Mouse (Mus musculus) hindbrain, embryonic 13.5 days (tissue): ENCODE measurements around the gene Fhl2. TPM values are rescaled to one million over a fixed set of nuclear protein-coding genes. Genes with fewer than 3 reads are reported as not detected.
A peak's percentile ranks its signal among the peaks of the same experiment; 100 is the strongest.
"Not testable (repeated sequence)": the region's sequence is repeated elsewhere in the genome, so short reads cannot be mapped to it uniquely, and the experiment has no call there.

Experiments
- ATAC-seq: fragments of 200-750 bp; cut with Nextera tagmentation; 2 replicates; pipeline ENCODE4 v1.8.0; 2017; ENCODE audit warnings: moderate TSS enrichment; ENCODE audit not compliant: low FRiP score
- H3K27ac ChIP-seq: fragments of 300-500 bp; sonication (generic); 2 replicates; pipeline ENCODE4 v1.5.1; 2015; ENCODE audit warnings: inconsistent platforms, mild to moderate bottlenecking, moderate library complexity
- H3K27me3 ChIP-seq: fragments of 300-500 bp; sonication (generic); 2 replicates; pipeline ENCODE4 v1.6.1; 2015; ENCODE audit warnings: mild to moderate bottlenecking, inconsistent platforms
- H3K36me3 ChIP-seq: fragments of 300-500 bp; sonication (generic); 2 replicates; pipeline ENCODE4 v1.6.1; 2015; ENCODE audit warnings: mild to moderate bottlenecking, inconsistent platforms
- H3K4me1 ChIP-seq: fragments of 300-500 bp; sonication (generic); replicated peaks from 2 replicates; pipeline ENCODE4 v1.6.1; 2015; ENCODE audit warnings: inconsistent platforms
- H3K4me2 ChIP-seq: fragments of 300-500 bp; sonication (generic); 2 replicates; pipeline ENCODE4 v1.6.1; 2015; ENCODE audit warnings: inconsistent platforms, mild to moderate bottlenecking, moderate library complexity
- H3K4me3 ChIP-seq: fragments of 300-500 bp; sonication (generic); 2 replicates; pipeline ENCODE4 v1.5.1; 2015; ENCODE audit warnings: mild to moderate bottlenecking, inconsistent platforms
- H3K9ac ChIP-seq: fragments of 300-500 bp; sonication (generic); 2 replicates; pipeline ENCODE4 v1.6.1; 2015; ENCODE audit warnings: mild to moderate bottlenecking, inconsistent platforms
- H3K9me3 ChIP-seq: fragments of 300-500 bp; sonication (generic); 2 replicates; pipeline ENCODE4 v1.6.1; 2016; ENCODE audit warnings: inconsistent platforms
- whole genome bisulfite sequencing: fragments of 180-500 bp; shearing (Covaris S2); methylation state at CpG from one replicate; pipeline ENCODE4 v1.1.7; 2015; 5-methylcytosine and 5-hydroxymethylcytosine counted together
- polyA plus RNA-seq: library from polyadenylated mRNA; unstranded; fragments of >200 nt; fragmentation: Nextera tagmentation; extraction: Ambion mirVana; gene quantifications from 2 replicates; pipeline ENCODE4 v1.2.1, GENCODE M21; 2015

Fhl2 gene
- polyA plus RNA-seq, 1 experiment from 2014 or later, result 19.8 TPM

DNA sequence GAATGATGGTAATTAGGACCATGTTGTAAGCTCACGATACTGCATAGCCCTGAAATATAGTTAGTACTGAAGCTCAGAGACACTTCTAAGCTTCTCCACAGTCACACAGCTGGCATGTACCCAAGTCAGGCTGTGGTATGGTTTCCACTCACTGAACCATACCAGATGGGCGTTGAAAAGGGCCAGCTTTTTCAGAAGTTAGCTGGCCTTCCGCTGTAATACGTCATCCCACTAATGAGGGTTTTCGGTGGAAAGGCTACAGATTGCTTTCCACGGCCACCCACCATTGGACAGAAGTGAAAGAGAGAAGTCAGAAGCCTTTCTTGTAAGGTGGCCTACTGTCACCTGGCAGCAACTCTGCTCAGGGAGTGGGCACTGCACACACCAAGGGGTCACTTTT, 53.9 kb downstream of the Fhl2 start:
- no peak overlapping the region for H3K27ac ChIP-seq
- WGBS, result 76% methylated on average over 6 of the region's 6 CpGs

DNA sequence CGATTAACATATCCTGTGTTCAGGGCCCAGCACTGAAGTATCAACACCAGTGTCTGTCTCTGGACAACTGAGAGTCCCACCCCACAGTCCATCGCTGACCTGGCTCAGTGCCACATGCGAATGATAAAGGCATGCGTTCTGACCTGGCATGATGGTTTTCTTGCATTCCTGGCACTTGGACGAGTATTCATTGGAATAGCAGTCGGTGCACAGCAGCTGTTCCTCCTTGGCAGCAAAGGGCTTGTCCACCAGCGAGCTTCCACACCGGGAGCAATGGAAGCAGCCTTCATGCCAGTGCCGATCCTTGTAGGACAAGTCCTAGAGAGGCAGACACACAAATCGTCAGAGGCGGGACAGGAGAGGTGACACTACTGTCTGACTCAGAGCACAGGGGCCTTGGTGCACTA, 55.2 kb downstream of the Fhl2 start:
- H3K4me3 ChIP-seq, result no peak overlapping the region
- no peaks in the 10 kb centered on the region for H3K4me1 ChIP-seq
- H3K4me2 ChIP-seq, result no peak overlapping the region
- no peaks in the 10 kb centered on the region for H3K27me3 ChIP-seq
- no peaks in the 10 kb centered on the region for H3K9me3 ChIP-seq
- no peak for ATAC-seq
- peaks cover 2% of the 10 kb centered on the region; the same call in 1 of the 2 replicates for H3K36me3 ChIP-seq
- WGBS, result 83% methylated on average over 11 of the region's 11 CpGs
- no peak overlapping the region for H3K9ac ChIP-seq
- no peak overlapping the region for H3K27ac ChIP-seq

More for the DNA sequence above, 53.9 kb downstream of the Fhl2 start:
- ATAC-seq, result no peak
- H3K9me3 ChIP-seq, result no peaks in the 10 kb centered on the region
- no peaks in the 10 kb centered on the region for H3K4me1 ChIP-seq
- no peaks in the 10 kb centered on the region for H3K36me3 ChIP-seq
- H3K9ac ChIP-seq, result no peak overlapping the region
- H3K27me3 ChIP-seq, result no peaks in the 10 kb centered on the region
- H3K4me2 ChIP-seq, result no peak overlapping the region
- no peak overlapping the region for H3K4me3 ChIP-seq

DNA sequence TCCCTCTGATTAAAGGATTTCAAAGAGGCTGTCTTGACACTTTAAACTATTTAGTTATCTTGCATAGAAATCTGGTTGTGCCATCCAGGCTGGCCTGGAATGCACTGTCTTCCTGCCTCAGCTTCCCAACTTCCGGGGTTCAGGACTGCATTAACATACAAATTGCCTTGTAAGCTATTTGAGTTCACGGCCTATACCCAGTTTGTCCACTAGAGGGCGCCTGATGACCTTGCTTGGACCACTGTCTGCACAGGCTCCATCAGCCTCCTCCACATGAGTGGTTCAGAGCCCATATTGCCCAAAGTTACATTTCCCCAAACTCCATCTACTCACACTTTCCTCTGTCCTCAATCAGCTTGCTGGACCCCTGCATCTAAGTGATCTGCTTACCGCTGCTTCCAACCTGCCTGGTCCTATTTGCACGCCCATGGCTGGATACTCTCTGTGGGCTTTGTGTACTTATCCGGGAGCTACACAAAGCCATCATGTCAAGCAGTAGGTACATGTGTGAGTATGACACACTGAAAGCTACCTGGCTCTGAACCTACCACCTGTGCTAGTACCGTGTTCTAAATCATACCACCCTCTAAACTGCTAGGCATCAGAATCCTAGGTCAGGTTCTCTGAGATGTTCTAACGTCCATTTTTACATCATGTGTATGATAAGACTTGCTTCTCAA, 57.1 kb downstream of the Fhl2 start:
- ATAC-seq, result peak; percentile 83
- 55% methylated on average over 8 of the region's 8 CpGs for WGBS
- no peaks in the 10 kb centered on the region for H3K4me1 ChIP-seq

DNA sequence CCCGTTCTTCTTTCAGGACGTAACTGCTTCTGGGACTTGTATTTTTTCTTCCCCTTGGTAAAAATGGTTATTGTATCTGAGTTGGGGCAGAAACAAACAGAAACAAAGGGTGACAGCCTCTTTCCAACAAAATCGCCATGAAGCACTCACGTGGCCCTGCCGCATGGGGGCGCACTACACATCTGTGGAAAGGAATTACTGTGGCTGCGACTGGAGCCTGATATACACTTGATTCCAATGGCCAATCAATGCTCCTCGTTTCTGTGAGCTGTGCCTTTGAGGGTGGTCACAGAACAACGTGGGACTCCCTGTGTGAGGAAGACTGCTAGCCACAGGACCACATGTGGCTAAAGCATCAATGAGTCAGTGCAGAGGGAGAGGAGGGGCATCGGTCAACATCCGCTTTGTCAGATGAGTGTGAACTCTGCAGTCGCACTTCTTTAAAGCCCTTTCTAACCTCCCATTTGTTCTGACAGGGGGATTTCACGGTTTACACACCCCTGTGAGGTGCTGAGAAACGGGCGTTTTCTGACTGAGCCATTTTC, 58.4 kb downstream of the Fhl2 start:
- no peak for ATAC-seq
- WGBS, result 71% methylated on average over 15 of the region's 15 CpGs
- no peak overlapping the region for H3K27ac ChIP-seq

More for the DNA sequence above, 57.1 kb downstream of the Fhl2 start:
- no peaks in the 10 kb centered on the region for H3K9me3 ChIP-seq
- no peak overlapping the region for H3K4me3 ChIP-seq
- no peaks in the 10 kb centered on the region for H3K27me3 ChIP-seq
- no peak overlapping the region for H3K9ac ChIP-seq
- H3K27ac ChIP-seq, result no peak overlapping the region
- no peak overlapping the region for H3K4me2 ChIP-seq
- peaks cover 5% of the 10 kb centered on the region; the same call in 1 of the 2 replicates for H3K36me3 ChIP-seq

DNA sequence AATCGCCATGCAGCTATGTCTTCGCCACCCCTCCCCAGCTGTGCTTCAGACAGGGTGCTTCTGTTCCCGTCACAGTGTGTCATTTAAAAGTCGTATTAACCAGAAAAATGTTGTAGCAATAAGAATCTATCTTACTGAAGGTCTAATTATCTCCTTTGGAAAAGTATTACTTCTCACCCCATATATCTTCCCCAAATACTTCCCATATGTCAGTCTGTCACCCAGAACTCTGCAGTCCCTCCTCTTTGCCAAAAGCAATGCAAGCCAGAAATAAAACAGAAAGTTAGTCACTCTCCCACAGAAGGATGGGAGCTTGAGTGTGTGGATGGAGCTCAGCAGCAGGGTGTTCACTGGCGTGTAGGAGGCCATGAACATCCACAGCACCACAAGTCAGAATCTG, 59.5 kb downstream of the Fhl2 start:
- Histone ChIP-seq H3K4me3 (no peak overlapping the region), H3K4me2 (no peak overlapping the region), H3K4me1 (no peaks in the 10 kb centered on the region), H3K9me3 (no peaks in the 10 kb centered on the region), H3K27ac (no peak overlapping the region), H3K27me3 (no peaks in the 10 kb centered on the region), H3K9ac (no peak overlapping the region), H3K36me3 (peaks cover 5% of the 10 kb centered on the region; the same call in 1 of the 2 replicates)
- no peak for ATAC-seq
- WGBS, result 93% methylated on average over 5 of the region's 5 CpGs

More for the DNA sequence above, 58.4 kb downstream of the Fhl2 start:
- Histone ChIP-seq H3K27me3 (no peaks in the 10 kb centered on the region), H3K9me3 (no peaks in the 10 kb centered on the region), H3K4me2 (no peak overlapping the region), H3K4me1 (no peaks in the 10 kb centered on the region), H3K36me3 (peaks cover 5% of the 10 kb centered on the region; the same call in 1 of the 2 replicates), H3K9ac (no peak overlapping the region), H3K4me3 (no peak overlapping the region)

DNA sequence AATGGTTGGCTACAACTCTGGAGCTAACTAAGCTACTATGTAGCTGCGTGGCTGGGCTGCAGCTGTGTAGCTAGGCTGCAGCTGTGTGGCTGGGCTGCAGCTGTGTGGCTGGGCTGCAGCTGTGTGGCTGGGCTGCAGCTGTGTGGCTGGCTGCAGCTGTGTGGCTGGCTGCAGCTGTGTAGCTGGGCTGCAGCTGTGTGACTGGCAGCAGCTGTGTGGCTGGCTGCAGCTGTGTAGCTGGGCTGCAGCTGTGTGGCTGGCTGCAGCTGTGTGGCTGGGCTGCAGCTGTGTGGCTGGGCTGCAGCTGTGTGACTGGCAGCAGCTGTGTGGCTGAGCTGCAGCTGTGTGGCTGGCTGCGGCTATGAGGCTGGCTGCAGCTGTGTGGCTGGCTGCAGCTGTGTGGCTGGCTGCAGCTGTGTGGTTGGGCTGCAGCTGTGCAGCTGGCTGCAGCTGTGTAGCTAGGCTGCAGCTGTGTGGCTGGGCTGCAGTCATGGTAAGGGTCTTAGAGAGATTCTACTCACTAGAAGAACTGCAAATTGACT, 60.2 kb downstream of the Fhl2 start:
- H3K4me2 ChIP-seq, ATAC-seq: not testable (repeated sequence)
- 80% methylated on average over 2 of the region's 2 CpGs for whole genome bisulfite sequencing

DNA sequence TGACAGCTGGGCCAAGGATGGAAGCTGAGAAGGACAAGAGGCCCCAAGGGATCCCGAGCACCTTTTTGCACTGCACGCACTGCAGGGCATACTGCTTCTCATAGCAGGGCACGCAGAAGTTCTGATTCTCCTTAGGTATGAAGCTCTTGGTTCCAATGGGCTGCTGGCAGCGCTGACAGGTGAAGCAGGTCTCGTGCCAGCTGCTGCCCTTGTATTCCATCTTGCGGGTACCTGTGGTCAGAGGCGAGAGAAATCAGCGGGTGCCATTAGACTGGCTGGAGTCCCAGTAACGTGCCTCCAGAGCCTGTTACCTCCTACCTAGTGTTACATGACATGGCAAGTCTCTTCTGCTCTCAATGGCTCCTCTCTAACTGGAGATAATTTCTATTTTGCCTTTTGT, 65.2 kb downstream of the Fhl2 start:
- Histone ChIP-seq H3K4me1 (no peaks in the 10 kb centered on the region), H3K36me3 (peaks cover 20% of the 10 kb centered on the region), H3K27me3 (no peaks in the 10 kb centered on the region), H3K9ac (no peak overlapping the region), H3K4me3 (no peak overlapping the region), H3K9me3 (no peaks in the 10 kb centered on the region), H3K4me2 (no peak overlapping the region), H3K27ac (no peak overlapping the region)
- 93% methylated on average over 9 of the region's 9 CpGs for WGBS
- no peak for ATAC-seq

More for the DNA sequence above, 60.2 kb downstream of the Fhl2 start:
- not testable (repeated sequence) for H3K9ac ChIP-seq, H3K36me3 ChIP-seq, H3K27ac ChIP-seq, H3K4me3 ChIP-seq, H3K9me3 ChIP-seq, H3K27me3 ChIP-seq, H3K4me1 ChIP-seq

DNA sequence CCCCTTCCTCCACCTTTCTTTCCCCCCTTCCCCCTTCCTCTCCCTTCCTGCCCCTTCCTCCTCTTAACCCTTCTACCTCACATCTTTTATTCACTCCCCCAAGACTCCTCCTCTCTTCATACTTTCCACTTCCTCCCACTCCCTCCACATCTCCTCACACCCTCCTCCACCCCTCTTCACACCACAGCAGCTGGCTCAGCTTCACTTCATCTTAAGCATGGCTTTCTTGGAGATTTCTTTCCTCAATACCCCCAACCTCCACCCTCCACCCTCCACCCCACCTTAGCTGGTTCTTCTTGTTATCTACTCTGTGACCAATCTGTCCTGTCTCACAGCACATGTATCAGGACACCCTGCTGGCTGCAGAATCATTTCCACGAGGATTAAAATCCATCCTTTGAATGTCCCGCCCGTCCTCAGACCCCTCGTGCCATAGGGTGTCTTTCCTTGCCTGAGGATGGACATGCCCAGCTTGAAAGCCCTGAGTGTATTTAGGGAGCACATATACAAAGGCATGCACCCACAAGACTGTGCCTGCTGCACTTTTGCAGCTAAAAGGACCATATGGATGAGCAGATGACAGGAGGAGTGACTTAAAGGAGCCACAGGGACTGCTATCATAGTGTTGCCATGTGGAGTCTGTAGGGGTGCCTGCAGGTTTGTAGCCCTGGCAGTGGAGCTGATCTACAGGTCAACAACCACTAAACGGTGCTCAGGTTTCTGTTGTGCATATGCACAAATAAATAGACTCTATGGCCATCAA, 66.4 kb downstream of the Fhl2 start:
- 85% methylated on average over 5 of the region's 5 CpGs for WGBS
- no peak overlapping the region for H3K4me2 ChIP-seq
- H3K9ac ChIP-seq, result no peak overlapping the region
- H3K27me3 ChIP-seq, result no peaks in the 10 kb centered on the region
- H3K9me3 ChIP-seq, result no peaks in the 10 kb centered on the region
- no peak overlapping the region for H3K27ac ChIP-seq
- no peak for ATAC-seq
- H3K4me1 ChIP-seq, result no peaks in the 10 kb centered on the region
- peaks cover 17% of the 10 kb centered on the region for H3K36me3 ChIP-seq
- H3K4me3 ChIP-seq, result no peak overlapping the region

DNA sequence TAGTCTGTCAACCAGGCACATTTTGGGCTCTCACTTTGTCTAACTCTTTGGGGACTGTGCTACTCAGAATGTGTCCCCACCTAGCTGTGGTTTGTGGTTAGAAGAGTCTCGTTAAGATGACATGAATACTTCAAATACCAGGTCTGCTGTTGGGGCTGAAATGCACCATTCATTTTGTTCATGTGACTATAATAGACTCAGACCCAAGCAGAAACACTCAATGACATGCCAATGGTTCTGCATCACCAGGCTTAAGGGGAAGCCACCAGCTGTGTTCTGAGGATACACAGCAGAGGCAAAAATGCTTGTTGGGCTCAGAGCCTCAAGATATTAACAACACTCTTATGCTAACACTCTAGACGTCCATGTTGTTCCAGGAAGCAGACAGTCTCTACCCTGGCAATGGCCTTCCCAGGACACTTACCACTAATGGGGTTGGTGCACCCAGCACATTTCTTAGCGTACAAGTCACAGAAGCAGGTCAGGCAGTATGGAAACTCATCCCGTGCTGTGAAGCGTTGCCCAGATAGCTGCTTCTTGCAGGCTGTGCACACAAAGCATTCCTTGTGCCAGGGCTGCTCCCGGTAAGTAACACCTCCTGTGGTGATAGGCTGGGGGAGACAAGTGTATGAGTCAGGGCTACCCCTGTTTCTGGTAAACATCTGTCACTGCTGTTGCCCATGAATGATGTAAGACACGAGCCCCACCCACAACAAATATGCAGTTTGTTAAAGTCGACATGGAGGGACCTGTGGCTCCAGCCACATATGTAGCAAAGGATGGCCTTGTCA, 68.8 kb downstream of the Fhl2 start:
- no peaks in the 10 kb centered on the region for H3K4me1 ChIP-seq
- no peak overlapping the region for H3K9ac ChIP-seq
- WGBS, result 75% methylated on average over 8 of the region's 8 CpGs
- no peak for ATAC-seq
- no peak overlapping the region for H3K4me2 ChIP-seq
- H3K27me3 ChIP-seq, result no peaks in the 10 kb centered on the region
- H3K4me3 ChIP-seq, result no peak overlapping the region
- H3K36me3 ChIP-seq, result peaks cover 25% of the 10 kb centered on the region
- H3K27ac ChIP-seq, result no peak overlapping the region
- H3K9me3 ChIP-seq, result no peaks in the 10 kb centered on the region

DNA sequence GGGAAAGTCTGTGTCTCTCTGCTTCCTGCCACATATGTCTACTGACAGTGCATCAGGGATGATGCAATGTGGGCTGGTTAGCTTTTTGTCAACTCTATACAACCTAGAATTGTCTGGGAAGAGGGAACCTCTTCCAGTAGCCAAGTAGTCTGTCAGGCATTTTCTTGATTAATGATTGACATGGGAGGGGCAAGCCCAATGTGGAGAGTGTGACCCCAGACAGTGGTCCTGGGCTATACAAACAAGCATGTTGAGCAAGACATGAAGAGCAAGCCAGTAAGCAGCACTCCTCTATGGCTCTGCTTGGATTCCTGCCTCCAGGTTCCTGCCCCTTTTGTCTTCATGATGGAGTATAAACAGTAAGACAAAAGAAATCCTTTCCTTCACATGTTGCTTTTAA, 69.6 kb downstream of the Fhl2 start:
- no peak for ATAC-seq
- Histone ChIP-seq H3K4me2 (no peak overlapping the region), H3K9me3 (no peaks in the 10 kb centered on the region), H3K9ac (no peak overlapping the region), H3K4me3 (no peak overlapping the region), H3K36me3 (peaks cover 25% of the 10 kb centered on the region), H3K27me3 (no peaks in the 10 kb centered on the region), H3K27ac (no peak overlapping the region), H3K4me1 (no peaks in the 10 kb centered on the region)

DNA sequence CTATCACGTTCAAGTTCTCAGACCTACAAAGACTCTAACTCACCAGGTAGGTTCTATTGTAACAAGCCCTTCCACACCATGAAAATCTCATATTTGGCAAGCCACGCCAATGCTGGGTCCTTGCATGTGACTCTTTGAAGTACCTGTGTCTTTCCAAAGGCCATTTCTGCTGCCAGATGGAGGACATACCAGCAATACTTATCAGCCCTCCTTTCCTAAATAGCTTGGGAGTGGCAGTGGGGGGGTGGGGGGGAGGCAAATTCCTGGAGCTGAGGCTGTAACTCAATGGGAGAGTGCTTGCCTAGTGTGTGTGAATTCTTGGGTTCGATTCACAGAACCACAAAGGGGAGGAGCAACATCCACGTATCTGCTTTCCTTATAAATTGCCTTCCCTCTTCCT, 72.1 kb downstream of the Fhl2 start:
- H3K36me3 ChIP-seq, result peaks cover 32% of the 10 kb centered on the region
- WGBS, result 82% methylated on average over 4 of the region's 4 CpGs
- no peak overlapping the region for H3K27ac ChIP-seq
- H3K9ac ChIP-seq, result no peak overlapping the region
- ATAC-seq, result no peak
- no peak overlapping the region for H3K4me2 ChIP-seq
- H3K9me3 ChIP-seq, result no peaks in the 10 kb centered on the region
- H3K4me1 ChIP-seq, result no peaks in the 10 kb centered on the region
- no peak overlapping the region for H3K4me3 ChIP-seq
- H3K27me3 ChIP-seq, result no peaks in the 10 kb centered on the region

DNA sequence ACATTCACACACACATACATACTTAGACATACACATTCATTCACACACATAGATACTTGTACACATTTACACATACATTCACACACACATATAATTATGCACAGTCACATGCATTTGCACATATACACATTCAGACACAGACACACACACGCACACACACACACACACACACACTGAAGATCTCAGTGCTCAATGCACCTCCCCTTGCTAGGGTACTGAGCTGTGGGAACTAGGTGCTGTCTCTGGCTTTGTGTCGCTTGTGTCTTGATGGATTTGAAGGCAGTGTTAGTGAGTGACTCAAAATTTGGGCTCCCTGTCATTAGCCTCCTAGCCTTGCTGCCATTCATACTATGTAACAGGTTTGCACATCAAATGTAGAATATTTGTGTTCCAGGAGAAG, 74.2 kb downstream of the Fhl2 start:
- H3K27me3 ChIP-seq, result no peaks in the 10 kb centered on the region
- H3K4me2 ChIP-seq, result no peak overlapping the region
- no peak overlapping the region for H3K9ac ChIP-seq
- H3K27ac ChIP-seq, result no peak overlapping the region
- 93% methylated on average over 2 of the region's 2 CpGs for WGBS
- no peak for ATAC-seq
- H3K4me3 ChIP-seq, result no peak overlapping the region
- H3K4me1 ChIP-seq, result no peaks in the 10 kb centered on the region
- H3K9me3 ChIP-seq, result no peaks in the 10 kb centered on the region
- peaks cover 39% of the 10 kb centered on the region for H3K36me3 ChIP-seq
